Comparison of ENCODE assay signal across 17 mouse cellular contexts in the genomic region with DNA sequence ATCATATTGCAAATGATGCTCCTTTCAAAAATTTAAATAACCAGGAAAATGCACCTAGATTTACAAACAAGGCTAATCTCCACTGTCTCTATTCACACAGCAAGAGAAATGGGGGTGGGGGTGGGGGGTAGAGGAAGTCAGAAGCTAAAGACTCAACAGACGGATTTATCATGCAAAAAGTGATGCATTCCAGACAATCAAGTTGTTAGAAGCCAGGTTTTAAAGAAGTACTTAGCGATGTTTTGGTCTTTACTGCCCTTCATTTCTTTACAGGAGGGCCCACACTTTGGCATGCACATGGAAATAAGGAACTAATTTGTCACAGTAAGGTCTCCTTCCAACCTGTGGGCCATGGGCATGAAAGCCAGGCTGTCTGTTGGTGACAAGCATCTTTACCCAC.
"Had no signal": no experiment of that assay in that cellular context is flagged by ENCODE, and none has a peak within 500 bp of the region (broad histone marks: within the 10 kb centered on the region; RNA-seq: fewer than 3 reads in every experiment).

No protein-coding gene starts in this region.

- ATAC-seq: midbrain, embryonic 13.5 days; midbrain, embryonic 16.5 days had no signal

- H3K9ac ChIP-seq: limb, embryonic 12.5 days; limb, embryonic 15.5 days; liver, embryonic 13.5 days; midbrain, embryonic 13.5 days; stomach, embryonic 15.5 days had no signal

- H3K36me3 ChIP-seq: limb, embryonic 12.5 days; limb, embryonic 15.5 days; liver, embryonic 13.5 days; midbrain, embryonic 13.5 days; stomach, embryonic 15.5 days had no signal

- H3K4me3 ChIP-seq: limb, embryonic 12.5 days; limb, embryonic 15.5 days; liver, embryonic 13.5 days; midbrain, embryonic 13.5 days; stomach, embryonic 15.5 days had no signal

- H3K27me3 ChIP-seq: limb, embryonic 12.5 days; limb, embryonic 15.5 days; liver, embryonic 13.5 days; midbrain, embryonic 13.5 days; stomach, embryonic 15.5 days had no signal

- H3K27ac ChIP-seq: kidney, postnatal 0 days; limb, embryonic 12.5 days; limb, embryonic 15.5 days; liver, embryonic 13.5 days; stomach, embryonic 15.5 days had no signal

- H3K9me3 ChIP-seq: limb, embryonic 12.5 days; limb, embryonic 15.5 days; liver, embryonic 13.5 days; midbrain, embryonic 13.5 days; stomach, embryonic 15.5 days had no signal

- DNase-seq: kidney, adult 2 months; kidney, postnatal 25 days; left cerebral cortex, postnatal 4 days; liver, embryonic 13.5 days; lung, adult 2 months; lung, postnatal 14 days; lung, postnatal 4 days; right cerebral cortex, adult 18-20 months; right cerebral cortex, postnatal 14 days; right cerebral cortex, postnatal 4 days; thymus, postnatal 25 days had no signal

- H3K4me2 ChIP-seq: limb, embryonic 12.5 days; limb, embryonic 15.5 days; liver, embryonic 13.5 days; midbrain, embryonic 13.5 days; stomach, embryonic 15.5 days had no signal
